Mouse (Mus musculus) lung, adult 2 months (tissue): ENCODE measurements around the gene Zfhx2. TPM values are rescaled to one million over a fixed set of nuclear protein-coding genes. Genes with fewer than 3 reads are reported as not detected.
A peak's percentile ranks its signal among the peaks of the same experiment; 100 is the strongest.

Experiments used
- DNase-seq: peaks from one replicate; pipeline ENCODE4 v3.0.0; 2022
- H3K4me1 ChIP-seq: fragments of 200-500 bp; 2 replicates; pipeline ENCODE4 v1.6.1; 2011; ENCODE audit warnings: low read length; ENCODE audit not compliant: control insufficient read depth, insufficient read depth
- H3K4me3 ChIP-seq: fragments of 200-500 bp; replicated peaks from 2 replicates; pipeline ENCODE3; 2011; ENCODE audit warnings: low read depth, mild to moderate bottlenecking, control low read depth, low read length; ENCODE audit errors: extremely low read depth
- CTCF ChIP-seq: fragments of 200-500 bp; IDR thresholded peaks from 2 replicates; pipeline ENCODE4 v1.5.1; 2011; ENCODE audit warnings: mild to moderate bottlenecking, low read length, control low read depth; ENCODE audit not compliant: insufficient read depth
- POLR2A ChIP-seq: fragments of 200-500 bp; IDR thresholded peaks from 2 replicates; pipeline ENCODE4 v1.6.1; 2011; ENCODE audit warnings: low read depth, mild to moderate bottlenecking, control low read depth, low read length, borderline replicate concordance; ENCODE audit errors: extremely low read depth
- WGBS: fragments of 180-500 bp; shearing (Covaris S2); methylation state at CpG from one replicate; pipeline ENCODE4 v1.1.7; 2018; 5-methylcytosine and 5-hydroxymethylcytosine counted together
- polyA plus RNA-seq: library from polyadenylated mRNA; depleted of rRNA; stranded (reverse); fragments of >200 nt; gene quantifications from 2 replicates; pipeline ENCODE4 v1.2.3, GENCODE M21; 2012

Gene Zfhx2
- polyA plus RNA-seq, 1 experiment, result 2.3 TPM

GRCm38 (mm10) chr14:55115846-55116245 lies 23.7 kb upstream of the Zfhx2 start:
- DNase-seq, result no peak
- WGBS, result 3% methylated on average over 8 of the region's 8 CpGs
- no peak overlapping the region for H3K4me3 ChIP-seq
- peaks cover 4% of the 10 kb centered on the region; the same call in 1 of the 2 replicates for H3K4me1 ChIP-seq
- TF ChIP-seq POLR2A (no peak), CTCF (no peak)

DNA sequence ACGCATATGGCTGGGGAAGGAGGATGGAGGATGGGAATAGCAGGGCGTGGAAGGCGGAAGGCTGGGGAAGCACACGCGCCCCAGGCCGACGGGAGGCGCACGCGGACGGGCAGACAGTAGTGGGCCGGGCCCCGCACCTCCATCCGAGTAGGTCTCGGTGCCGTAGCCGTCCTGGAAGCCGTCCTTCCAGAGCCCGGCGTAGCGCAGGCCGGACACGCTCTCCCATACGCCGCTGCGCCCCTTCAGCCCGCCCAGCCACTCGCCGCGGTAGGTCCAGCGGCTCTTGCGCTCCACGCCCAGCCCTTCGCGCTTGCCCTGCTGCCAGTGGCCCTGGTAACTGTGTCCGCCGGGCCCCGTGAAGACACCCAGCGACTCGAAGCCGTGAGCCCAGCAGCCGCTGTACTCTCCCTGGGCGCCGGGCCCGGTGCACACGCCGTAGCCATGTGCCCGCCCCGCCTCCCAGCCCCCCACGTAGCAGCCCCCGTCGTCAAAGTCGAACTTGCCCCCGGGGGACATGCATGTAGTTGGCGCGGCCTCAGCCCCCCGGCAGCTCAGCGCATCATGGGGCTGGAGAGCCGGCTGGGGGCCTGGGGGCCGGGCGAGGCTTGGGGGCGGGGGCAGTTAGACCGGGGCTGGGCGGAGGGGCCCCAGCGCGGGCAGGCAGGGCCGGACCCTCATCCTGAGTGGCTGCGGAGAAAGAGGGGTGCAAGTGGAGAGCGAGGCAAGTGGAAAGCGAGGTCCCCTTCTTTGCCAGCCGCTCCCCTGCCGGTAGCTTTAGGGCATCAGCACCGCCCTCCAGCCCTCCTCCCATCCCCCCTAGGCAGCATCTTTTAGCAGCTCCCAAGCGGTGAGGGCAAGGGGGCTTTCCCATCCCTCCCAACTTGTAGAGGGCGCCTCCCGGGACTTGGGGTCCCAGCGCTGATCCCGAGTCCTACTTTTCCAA lies 22.9 kb upstream of the Zfhx2 start:
- WGBS, result 1% methylated on average over 75 of the region's 78 CpGs
- TF ChIP-seq CTCF (no peak), POLR2A (no peak)
- Histone ChIP-seq H3K4me1 (peaks cover 4% of the 10 kb centered on the region; the same call in 1 of the 2 replicates), H3K4me3 (peak overlapping the region; percentile 38)
- DNase-seq, result peak; percentile 41

- TF ChIP-seq CTCF (peak; percentile 19), POLR2A (no peak)
- 9% methylated on average over 26 of the region's 26 CpGs for WGBS
- DNase-seq, result peak; percentile 45
- H3K4me1 ChIP-seq, result peaks cover 4% of the 10 kb centered on the region; the same call in 1 of the 2 replicates
- H3K4me3 ChIP-seq, result no peak overlapping the region
Observed at GRCm38 (mm10) chr14:55113975-55114645, 22.0 kb upstream of the Zfhx2 start.

GRCm38 (mm10) chr14:55113351-55113974 lies 21.3 kb upstream of the Zfhx2 start:
- no peak overlapping the region for H3K4me3 ChIP-seq
- peaks cover 4% of the 10 kb centered on the region; the same call in 1 of the 2 replicates for H3K4me1 ChIP-seq
- 68% methylated on average over 51 of the region's 51 CpGs for WGBS
- DNase-seq, result no peak
- TF ChIP-seq CTCF, result no peak
- no peak for TF ChIP-seq POLR2A

DNA sequence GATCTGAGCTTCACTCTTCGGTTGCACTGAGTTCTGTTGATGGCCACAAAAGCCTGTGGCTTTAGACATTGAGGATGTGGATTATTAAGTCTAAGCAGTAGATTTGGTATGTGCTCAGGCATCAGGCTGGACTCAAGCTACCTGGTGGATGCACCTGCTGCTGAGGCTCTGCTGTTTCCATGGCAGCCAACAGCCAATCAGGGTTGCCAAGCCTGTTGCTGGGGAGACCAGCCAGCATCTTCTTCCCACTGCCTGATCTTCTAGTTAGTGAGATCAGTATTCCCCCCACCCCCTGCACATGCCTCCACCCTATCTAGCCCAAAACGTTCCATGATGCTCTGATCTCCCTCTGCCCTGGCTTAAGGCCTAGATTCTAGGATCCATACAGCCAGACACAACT lies 19.6 kb upstream of the Zfhx2 start:
- no peak for TF ChIP-seq POLR2A
- TF ChIP-seq CTCF, result no peak
- no peak for DNase-seq
- WGBS, result 71% methylated on average over 2 of the region's 2 CpGs
- no peak overlapping the region for H3K4me3 ChIP-seq
- H3K4me1 ChIP-seq, result peaks cover 4% of the 10 kb centered on the region; the same call in 1 of the 2 replicates

DNA sequence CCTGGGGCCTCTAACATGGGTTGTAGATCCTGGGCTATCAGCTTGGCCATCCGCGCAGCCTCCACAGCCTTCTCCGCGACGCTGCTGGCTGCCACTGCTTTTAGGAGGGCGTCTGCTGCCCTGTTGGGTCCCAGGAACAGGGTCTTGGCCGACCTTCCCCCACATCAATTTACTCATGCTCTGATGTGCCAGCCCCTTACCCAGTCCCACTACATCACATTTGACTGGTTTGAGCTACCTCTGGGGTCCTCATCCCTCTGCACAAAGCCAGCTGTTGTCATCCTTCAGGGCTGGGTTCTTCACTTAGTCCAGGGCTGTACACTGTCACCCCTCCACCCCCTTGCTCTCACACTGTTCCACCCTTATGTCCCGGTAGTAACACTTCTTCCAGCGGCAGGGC lies 18.0 kb upstream of the Zfhx2 start:
- TF ChIP-seq POLR2A (no peak), CTCF (no peak)
- no peak overlapping the region for H3K4me3 ChIP-seq
- 21% methylated on average over 9 of the region's 9 CpGs for WGBS
- H3K4me1 ChIP-seq, result peaks cover 4% of the 10 kb centered on the region; the same call in 1 of the 2 replicates
- DNase-seq, result no peak

DNA sequence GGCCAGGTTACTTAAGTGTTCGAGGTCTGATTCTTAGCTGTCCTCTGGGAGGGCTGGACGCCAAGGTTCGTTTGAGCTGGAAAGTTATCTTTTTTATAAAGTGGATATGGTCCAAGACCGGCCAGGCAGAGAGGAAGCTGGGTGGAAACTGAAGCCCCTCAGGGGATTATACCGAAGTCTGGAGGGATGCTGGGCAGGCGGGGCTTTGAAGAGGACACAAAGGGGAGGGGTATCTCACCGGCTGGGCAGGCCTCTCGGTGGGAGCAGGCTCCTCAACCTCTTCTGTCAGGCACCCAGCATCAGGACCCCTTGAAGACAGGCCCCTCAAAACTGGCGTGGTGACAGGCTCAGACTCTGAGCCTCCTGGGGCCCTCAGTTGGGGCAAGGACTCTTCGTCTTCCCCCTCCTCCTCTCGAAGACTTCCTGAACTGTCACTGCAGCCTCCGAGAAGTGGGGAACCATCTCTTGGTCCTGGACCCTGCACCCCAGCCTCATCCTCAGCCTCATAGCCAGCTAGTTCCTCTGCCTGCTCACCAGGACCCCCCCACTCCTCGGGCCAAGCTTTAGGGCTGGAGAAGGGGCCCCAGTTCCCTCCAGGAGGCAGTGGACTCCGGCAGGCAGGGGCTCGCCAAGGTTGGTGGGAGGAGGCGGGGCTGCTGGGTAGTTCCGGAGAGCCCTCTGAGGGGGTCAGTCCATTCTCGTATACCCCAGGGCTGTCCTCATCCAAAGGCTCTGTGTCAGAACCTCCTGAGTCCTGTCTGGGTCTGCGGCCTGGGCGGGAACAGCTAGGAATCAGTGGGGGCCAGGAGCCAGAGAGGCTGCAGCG lies 17.1 kb upstream of the Zfhx2 start:
- DNase-seq, result no peak
- 26% methylated on average over 21 of the region's 21 CpGs for WGBS
- no peaks in the 10 kb centered on the region for H3K4me1 ChIP-seq

GRCm38 (mm10) chr14:55108202-55108870 lies 16.2 kb upstream of the Zfhx2 start:
- Histone ChIP-seq H3K4me3 (no peak overlapping the region), H3K4me1 (no peaks in the 10 kb centered on the region)
- TF ChIP-seq CTCF (no peak), POLR2A (no peak)
- 44% methylated on average over 9 of the region's 9 CpGs for WGBS
- DNase-seq, result no peak

More for the DNA sequence above, 17.1 kb upstream of the Zfhx2 start:
- H3K4me3 ChIP-seq, result no peak overlapping the region
- TF ChIP-seq CTCF, result no peak
- TF ChIP-seq POLR2A, result no peak

- H3K4me1 ChIP-seq, result no peaks in the 10 kb centered on the region
- TF ChIP-seq POLR2A (no peak), CTCF (no peak)
- DNase-seq, result no peak
- no peak overlapping the region for H3K4me3 ChIP-seq
- 86% methylated on average over 8 of the region's 8 CpGs for WGBS
Observed at GRCm38 (mm10) chr14:55106990-55107389, 14.9 kb upstream of the Zfhx2 start.
